Mouse (Mus musculus) B cell, adult 67 days (primary cell): ENCODE measurements around the gene Ppm1m. TPM values are rescaled to one million over a fixed set of nuclear protein-coding genes. Genes with fewer than 3 reads are reported as not detected.

Source experiments
- total RNA-seq, 2 experiments: library from RNA; stranded (reverse); gene quantifications; 4 replicates each; pipeline ENCODE4 v1.2.4; 2023

The Ppm1m gene
- 100 to 1,000 TPM in 1 of 2 experiments, 10 to 100 TPM in 1; 93.6 to 103 TPM for total RNA-seq

GRCm38 (mm10) chr9:106199535-106200272 lies at the start of gene Ppm1m:
Ppm1m (minus strand) TSS chr9:106199746.

GRCm38 (mm10) chr9:106222261-106222851 lies 22.8 kb upstream of the Ppm1m start, which contains the start of gene Tlr9:
Tlr9 (plus strand) TSS chr9:106222598.

GRCm38 (mm10) chr9:106202819-106203636 lies 3.5 kb upstream of the Ppm1m start, which contains the start of gene Twf2:
Twf2 (plus strand) TSS chr9:106203108.

GRCm38 (mm10) chr9:106170556-106171345 lies 28.8 kb downstream of the Ppm1m start, which contains the start of gene Wdr82:
Wdr82 (plus strand) TSS chr9:106170928.

GRCm38 (mm10) chr9:106158037-106158491 lies 41.5 kb downstream of the Ppm1m start, which contains the start of gene Glyctk:
Glyctk (minus strand) TSS chr9:106158138.

Other genes with a start within 250 kb of the Ppm1m start
- gene Col6a5, start 239.1 kb downstream of the Ppm1m start, total RNA-seq, result not detected
- gene Col6a4, start 103.0 kb downstream of the Ppm1m start, total RNA-seq, result not detected
- gene Glyctk, start 41.6 kb downstream of the Ppm1m start, total RNA-seq, result 1 to 10 TPM; 7.3 to 8.3 TPM
- 100 to 1,000 TPM; 111 to 126 TPM for gene Wdr82, start 28.8 kb downstream of the Ppm1m start, total RNA-seq
- 10 to 100 TPM; 74.4 to 75.5 TPM for gene Twf2, start 3.4 kb upstream of the Ppm1m start, total RNA-seq
- gene Tlr9, start 22.9 kb upstream of the Ppm1m start, total RNA-seq, result 100 to 1,000 TPM; 158 to 171 TPM
- gene Alas1, start 48.9 kb upstream of the Ppm1m start, total RNA-seq, result 10 to 100 TPM; 44.0 to 54.8 TPM
- 1 to 10 TPM; 2.6 to 5.6 TPM for gene Poc1a, start 81.3 kb upstream of the Ppm1m start, total RNA-seq
- gene Dusp7, start 168.9 kb upstream of the Ppm1m start, total RNA-seq, result 10 to 100 TPM; 32.4 to 33.5 TPM
- 100 to 1,000 TPM; 725 to 762 TPM for gene Rpl29, start 229.7 kb upstream of the Ppm1m start, total RNA-seq
- gene Acy1, start 238.6 kb upstream of the Ppm1m start, total RNA-seq, result 10 to 100 TPM; 19.8 to 22.0 TPM
- 1 to 10 TPM; 7.3 to 7.4 TPM for gene Abhd14b, start 247.7 kb upstream of the Ppm1m start, total RNA-seq
- gene Abhd14a, start 247.9 kb upstream of the Ppm1m start, total RNA-seq, result 1 to 10 TPM; 7.1 to 8.2 TPM